Mouse (Mus musculus) kidney, adult 2 months (tissue): ENCODE measurements around the gene Tenm4.

Source experiments
- CTCF ChIP-seq: fragments of 200-500 bp; conservative IDR thresholded peaks from 2 replicates; pipeline ENCODE4 v1.5.1; 2011; ENCODE audit warnings: low read depth, mild to moderate bottlenecking, control low read depth, low read length, moderate library complexity, mixed read lengths; ENCODE audit not compliant: insufficient read depth, insufficient read length
- POLR2A ChIP-seq: fragments of 200-500 bp; IDR thresholded peaks from one replicate; pipeline ENCODE4 v1.6.1; 2011; ENCODE audit warnings: low read depth, low read length, control low read depth

DNA sequence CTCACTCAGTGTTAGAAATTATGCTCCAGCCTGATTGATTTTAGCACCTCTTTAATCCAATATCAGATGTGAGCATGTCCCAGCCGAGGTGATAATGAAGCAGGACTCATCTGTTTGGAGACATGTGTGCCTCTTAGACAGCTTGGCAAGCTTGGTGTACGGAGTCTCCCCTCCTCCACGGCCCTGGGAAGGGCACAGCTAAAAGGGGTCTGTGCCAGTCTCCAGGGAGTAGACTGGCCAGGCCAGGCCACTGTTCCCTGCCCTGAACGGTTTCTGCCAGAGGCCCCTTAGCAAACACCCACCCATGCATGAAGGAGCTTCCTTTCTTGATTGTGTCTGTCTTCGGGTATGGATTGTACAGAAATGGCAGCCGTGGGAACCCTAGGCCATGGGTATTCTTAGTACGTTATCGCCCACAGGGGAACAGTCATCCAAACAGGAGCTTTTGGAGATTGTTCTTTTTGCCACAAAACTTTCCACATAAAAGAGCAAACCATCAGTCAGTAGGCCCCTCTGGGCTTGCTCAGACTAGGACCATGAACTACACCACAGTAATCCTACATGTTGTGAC lies 667.3 kb downstream of the Tenm4 start:
- TF ChIP-seq CTCF: no peak
- no peak for TF ChIP-seq POLR2A
